ENCODE assay signal across 10 mouse cellular contexts in the genomic region with DNA sequence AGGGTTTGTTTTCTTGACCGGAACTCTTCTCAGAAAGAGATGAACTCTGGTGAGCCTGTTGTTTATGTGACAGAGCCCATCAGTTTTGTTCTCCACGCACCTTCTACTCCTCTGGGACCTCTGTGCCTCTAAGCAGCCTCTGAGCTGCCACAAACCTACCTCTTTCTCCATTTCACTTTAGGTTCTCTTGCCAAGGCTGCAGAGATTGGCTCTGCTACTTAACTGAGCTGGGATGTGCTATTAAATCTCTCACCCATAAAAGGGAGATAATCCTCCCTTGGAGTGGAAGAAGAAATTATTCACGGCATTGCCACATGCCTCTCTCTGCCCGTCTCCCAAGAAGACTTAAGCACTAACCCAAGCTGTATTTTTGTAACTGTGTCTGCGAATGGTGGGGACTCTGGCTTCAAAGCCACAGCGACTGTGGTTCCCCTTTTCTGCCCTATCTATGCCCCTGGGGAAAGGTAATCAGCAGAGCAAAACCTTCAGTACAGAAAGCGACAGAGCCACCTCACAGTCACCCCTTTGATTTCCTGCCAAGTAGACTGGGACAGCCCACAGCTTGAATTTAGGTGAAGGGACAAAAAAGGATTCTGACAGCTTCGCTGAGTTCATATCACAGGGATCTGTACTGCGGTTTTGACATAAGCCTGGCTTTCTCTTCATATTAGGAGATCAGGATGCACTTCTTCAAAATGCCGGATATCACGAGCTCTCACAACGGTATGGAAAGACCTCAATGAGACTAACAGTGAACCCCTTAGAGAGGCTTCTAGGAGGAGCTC.
DNase-seq lines count a peak whose midpoint lies in the region; ATAC-seq lines count a peak whose summit lies in the region.
"Had no signal": no experiment of that assay in that cellular context is flagged by ENCODE, and none has a peak within 500 bp of the region (broad histone marks: within the 10 kb centered on the region; RNA-seq: fewer than 3 reads in every experiment).

No protein-coding gene starts in this region.

- no peak overlapping the region for H3K27ac ChIP-seq in forebrain, embryonic 14.5 days (ENCODE audit: low read depth, low read length)
- H3K27ac ChIP-seq in forebrain, embryonic 12.5 days = no peak overlapping the region
- H3K27ac ChIP-seq in midbrain, embryonic 13.5 days = peak overlapping the region; percentile 40
- no peak overlapping the region for H3K27ac ChIP-seq in midbrain, embryonic 10.5 days (replicated peaks)
- H3K27ac ChIP-seq: forebrain, embryonic 15.5 days had no signal

- no peak for ATAC-seq in forebrain, embryonic 14.5 days
- ATAC-seq in forebrain, embryonic 12.5 days (ENCODE audit: low FRiP score) = no peak
- no peak for ATAC-seq in midbrain, embryonic 13.5 days
- ATAC-seq in megakaryocyte progenitor cell, adult 5-6 weeks (replicated peaks; ENCODE audit: poor library complexity) = peak; percentile 89
- ATAC-seq: forebrain, embryonic 15.5 days; lung, postnatal 0 days had no signal

- no peak overlapping the region for H3K9ac ChIP-seq in forebrain, embryonic 14.5 days (ENCODE audit: low read length)
- no peak overlapping the region for H3K9ac ChIP-seq in forebrain, embryonic 12.5 days
- no peak overlapping the region for H3K9ac ChIP-seq in midbrain, embryonic 13.5 days (replicated peaks)
- H3K9ac ChIP-seq: forebrain, embryonic 15.5 days had no signal

- peak; percentile 16 for DNase-seq in forebrain, embryonic 14.5 days (ENCODE audit: low spot score)
- no peak for DNase-seq in midbrain, embryonic 10.5 days (ENCODE audit: low spot score)
- peak; percentile 35 for DNase-seq in thymus, postnatal 14 days
- DNase-seq in embryo, embryonic 11 days = no peak
- no peak for DNase-seq in embryo, embryonic 10 days (ENCODE audit: low spot score)

- peaks cover 3% of the 10 kb centered on the region; the same call in 1 of the 2 replicates for H3K4me1 ChIP-seq in forebrain, embryonic 14.5 days (ENCODE audit: control insufficient read depth, insufficient read depth, low read length)
- H3K4me1 ChIP-seq in forebrain, embryonic 12.5 days = peaks cover 6% of the 10 kb centered on the region; the same call in 1 of the 2 replicates
- H3K4me1 ChIP-seq in midbrain, embryonic 13.5 days (replicated peaks) = peaks cover 12% of the 10 kb centered on the region
- peaks cover 5% of the 10 kb centered on the region for H3K4me1 ChIP-seq in midbrain, embryonic 10.5 days

- no peak overlapping the region for H3K4me3 ChIP-seq in forebrain, embryonic 14.5 days (ENCODE audit: low read depth, low read length)
- no peak overlapping the region for H3K4me3 ChIP-seq in forebrain, embryonic 12.5 days (replicated peaks)
- no peak overlapping the region for H3K4me3 ChIP-seq in midbrain, embryonic 13.5 days (replicated peaks)
- H3K4me3 ChIP-seq in midbrain, embryonic 10.5 days = no peak overlapping the region
- H3K4me3 ChIP-seq: forebrain, embryonic 15.5 days had no signal

- no peaks in the 10 kb centered on the region for H3K36me3 ChIP-seq in forebrain, embryonic 14.5 days (ENCODE audit: control insufficient read depth, insufficient read depth, low read length)
- no peaks in the 10 kb centered on the region for H3K36me3 ChIP-seq in forebrain, embryonic 12.5 days (replicated peaks)
- no peaks in the 10 kb centered on the region for H3K36me3 ChIP-seq in midbrain, embryonic 13.5 days
- H3K36me3 ChIP-seq in midbrain, embryonic 10.5 days = no peaks in the 10 kb centered on the region
- H3K36me3 ChIP-seq: forebrain, embryonic 15.5 days had no signal

- 48% methylated on average over 12 of the region's 12 CpGs for WGBS in forebrain, embryonic 14.5 days
- WGBS in forebrain, embryonic 12.5 days = 68% methylated on average over 12 of the region's 12 CpGs
- 41% methylated on average over 12 of the region's 12 CpGs for WGBS in midbrain, embryonic 13.5 days
- 68% methylated on average over 12 of the region's 12 CpGs for WGBS in midbrain, embryonic 10.5 days

- H3K9me3 ChIP-seq in forebrain, embryonic 14.5 days (replicated peaks; ENCODE audit: control insufficient read depth, low read length) = no peaks in the 10 kb centered on the region
- H3K9me3 ChIP-seq in forebrain, embryonic 12.5 days = no peaks in the 10 kb centered on the region
- H3K9me3 ChIP-seq in midbrain, embryonic 13.5 days = no peaks in the 10 kb centered on the region
- H3K9me3 ChIP-seq in midbrain, embryonic 10.5 days (replicated peaks) = no peaks in the 10 kb centered on the region
- H3K9me3 ChIP-seq: forebrain, embryonic 15.5 days had no signal

- no peak overlapping the region for H3K4me2 ChIP-seq in forebrain, embryonic 14.5 days (ENCODE audit: low read length)
- no peak overlapping the region for H3K4me2 ChIP-seq in forebrain, embryonic 12.5 days
- H3K4me2 ChIP-seq in midbrain, embryonic 13.5 days (replicated peaks) = 0 out of 2 replicates have a peak overlapping the region, but pooled peaks have one; percentile 0
- H3K4me2 ChIP-seq: forebrain, embryonic 15.5 days had no signal

- no peaks in the 10 kb centered on the region for H3K27me3 ChIP-seq in forebrain, embryonic 14.5 days (replicated peaks; ENCODE audit: control insufficient read depth, insufficient read depth, low read length)
- H3K27me3 ChIP-seq in forebrain, embryonic 12.5 days = no peaks in the 10 kb centered on the region
- H3K27me3 ChIP-seq in midbrain, embryonic 13.5 days = no peaks in the 10 kb centered on the region
- no peaks in the 10 kb centered on the region for H3K27me3 ChIP-seq in midbrain, embryonic 10.5 days (ENCODE audit: low read depth, poor library complexity, severe bottlenecking)
- H3K27me3 ChIP-seq: forebrain, embryonic 15.5 days had no signal

Comparison
In these comparisons a context has a peak if more than half of its experiments do, and no peak if none do; other contexts are left out.
1. DNase-seq: peak in forebrain, embryonic 14.5 days (single experiment) and thymus, postnatal 14 days (single experiment); none in midbrain, embryonic 10.5 days (single experiment), embryo, embryonic 11 days (single experiment) and embryo, embryonic 10 days (single experiment).